Mouse (Mus musculus): ENCODE data around the gene Gng7.

DNA sequence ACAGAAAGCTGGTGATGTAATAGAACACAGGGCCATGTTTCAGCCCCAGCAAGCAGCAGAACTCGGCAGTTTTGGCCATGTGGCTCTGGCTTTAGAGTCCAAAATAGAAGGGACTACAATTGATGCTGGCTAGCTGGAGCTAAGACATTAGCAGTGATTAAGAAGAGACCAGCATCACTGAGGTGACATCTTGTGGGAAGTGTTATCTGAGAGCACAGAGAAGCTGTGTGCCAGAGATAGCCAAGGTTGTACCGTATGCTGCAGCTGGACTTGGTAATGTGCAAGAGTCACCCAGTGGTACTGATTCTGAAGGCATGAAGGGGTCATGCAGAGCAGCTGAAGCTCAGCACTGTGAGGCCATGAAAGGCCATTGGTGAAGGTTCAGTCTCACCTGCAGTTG lies 99.5 kb downstream of the Gng7 start:
- TF ChIP-seq CTCF (IDR thresholded peaks at IDR 0.05; ENCODE audit: low read depth) (no peak), EP300 (IDR thresholded peaks at IDR 0.05; ENCODE audit: low read depth) (peak; percentile 47; the same call in 1 of the 2 replicates)
